Comparison of ENCODE assay signal across 20 mouse cellular contexts in genomic region chr10:43841441-43841840, GRCm38 (mm10).
"Had no signal": no experiment of that assay in that cellular context is flagged by ENCODE, and none has a peak within 500 bp of the region (broad histone marks: within the 10 kb centered on the region; RNA-seq: fewer than 3 reads in every experiment).

No protein-coding gene starts in this region.

- H3K9ac ChIP-seq: lung, embryonic 15.5 days; midbrain, embryonic 12.5 days; neural tube, embryonic 13.5 days; neural tube, embryonic 15.5 days had no signal

- H3K4me3 ChIP-seq: lung, embryonic 15.5 days; midbrain, embryonic 10.5 days; midbrain, embryonic 12.5 days; myocyte; neural tube, embryonic 13.5 days; neural tube, embryonic 15.5 days had no signal

- H3K4me1 ChIP-seq: lung, embryonic 15.5 days; midbrain, embryonic 10.5 days; midbrain, embryonic 12.5 days; neural tube, embryonic 13.5 days; neural tube, embryonic 15.5 days had no signal

- H3K27ac ChIP-seq: lung, embryonic 15.5 days; midbrain, embryonic 10.5 days; midbrain, embryonic 12.5 days; neural tube, embryonic 13.5 days; neural tube, embryonic 15.5 days had no signal

- H3K36me3 ChIP-seq: lung, embryonic 15.5 days; midbrain, embryonic 10.5 days; midbrain, embryonic 12.5 days; neural tube, embryonic 13.5 days; neural tube, embryonic 15.5 days had no signal

- H3K9me3 ChIP-seq: lung, embryonic 15.5 days; midbrain, embryonic 12.5 days; neural tube, embryonic 13.5 days; neural tube, embryonic 15.5 days had no signal

- DNase-seq: lung, adult 2 months; lung, postnatal 14 days; lung, postnatal 36 days; midbrain, embryonic 14.5 days; retina, postnatal 1 day; right cerebral cortex, adult 18-20 months; right cerebral cortex, postnatal 25 days; right cerebral cortex, postnatal 4 days; spleen, adult 18-20 months; thymus, adult 18-20 months; thymus, postnatal 14 days; thymus, postnatal 36 days had no signal

- ATAC-seq: lung, postnatal 0 days; midbrain, embryonic 16.5 days had no signal

- H3K27me3 ChIP-seq: lung, embryonic 15.5 days; midbrain, embryonic 12.5 days; neural tube, embryonic 13.5 days; neural tube, embryonic 15.5 days had no signal

- H3K4me2 ChIP-seq: lung, embryonic 15.5 days; midbrain, embryonic 12.5 days; neural tube, embryonic 13.5 days; neural tube, embryonic 15.5 days had no signal
